Mouse (Mus musculus) limb, embryonic 11.5 days (tissue): Measurements from ENCODE around the gene Tmem135. TPM values are rescaled to one million over a fixed set of nuclear protein-coding genes. Genes with fewer than 3 reads are reported as not detected.

ENCODE experiments used
- ATAC-seq: fragments of 200-750 bp; cut with Nextera tagmentation; 2 replicates; pipeline ENCODE4 v1.8.0; 2017; ENCODE audit warnings: low read depth; ENCODE audit not compliant: insufficient number of reproducible peaks, low FRiP score, low TSS enrichment
- DNase-seq: peaks from one replicate; pipeline ENCODE4 v3.0.0-alpha.2; 2015; ENCODE audit warnings: low spot score
- H3K27ac ChIP-seq: fragments of 300-500 bp; sonication (generic); replicated peaks from 2 replicates; pipeline ENCODE4 v1.5.1; 2014; ENCODE audit warnings: low read depth, mild to moderate bottlenecking, low read length
- H3K27me3 ChIP-seq: fragments of 300-500 bp; sonication (generic); 2 replicates; pipeline ENCODE4 v1.6.1; 2014; ENCODE audit warnings: mild to moderate bottlenecking, low read length, mixed read lengths; ENCODE audit not compliant: control insufficient read depth, insufficient read depth
- H3K36me3 ChIP-seq: fragments of 300-500 bp; sonication (generic); 2 replicates; pipeline ENCODE4 v1.6.1; 2014; ENCODE audit warnings: mild to moderate bottlenecking, low read length, moderate library complexity, mixed read lengths; ENCODE audit not compliant: control insufficient read depth, insufficient read depth
- H3K4me1 ChIP-seq: fragments of 300-500 bp; sonication (generic); 2 replicates; pipeline ENCODE4 v1.6.1; 2014; ENCODE audit warnings: low read length, mixed read lengths; ENCODE audit not compliant: control insufficient read depth, insufficient read depth
- H3K4me2 ChIP-seq: fragments of 300-500 bp; sonication (generic); 2 replicates; pipeline ENCODE4 v1.6.1; 2014; ENCODE audit warnings: low read depth, mild to moderate bottlenecking, moderate library complexity; ENCODE audit not compliant: severe bottlenecking
- H3K4me3 ChIP-seq: fragments of 300-500 bp; sonication (generic); 2 replicates; pipeline ENCODE4 v1.5.1; 2014; ENCODE audit warnings: low read depth, low read length
- H3K9ac ChIP-seq: fragments of 300-500 bp; sonication (generic); 2 replicates; pipeline ENCODE4 v1.6.1; 2014; ENCODE audit warnings: mild to moderate bottlenecking, low read length
- H3K9me3 ChIP-seq: fragments of 300-500 bp; sonication (generic); 2 replicates; pipeline ENCODE4 v1.6.1; 2016; ENCODE audit warnings: low read length; ENCODE audit not compliant: control insufficient read depth
- WGBS: fragments of 180-500 bp; shearing (Covaris S2); extraction: QIAGEN DNeasy Blood & Tissue Kit; methylation state at CpG from one replicate; pipeline ENCODE4 v1.1.7; 2014; 5-methylcytosine and 5-hydroxymethylcytosine counted together
- polyA plus RNA-seq: library from polyadenylated mRNA; unstranded; fragments of >200 nt; fragmentation: Nextera tagmentation; extraction: Ambion mirVana; gene quantifications from 2 replicates; pipeline ENCODE4 v1.2.1, GENCODE M21; 2014

Tmem135 gene
- polyA plus RNA-seq, 1 experiment from 2014 or later: 18.3 TPM

DNA sequence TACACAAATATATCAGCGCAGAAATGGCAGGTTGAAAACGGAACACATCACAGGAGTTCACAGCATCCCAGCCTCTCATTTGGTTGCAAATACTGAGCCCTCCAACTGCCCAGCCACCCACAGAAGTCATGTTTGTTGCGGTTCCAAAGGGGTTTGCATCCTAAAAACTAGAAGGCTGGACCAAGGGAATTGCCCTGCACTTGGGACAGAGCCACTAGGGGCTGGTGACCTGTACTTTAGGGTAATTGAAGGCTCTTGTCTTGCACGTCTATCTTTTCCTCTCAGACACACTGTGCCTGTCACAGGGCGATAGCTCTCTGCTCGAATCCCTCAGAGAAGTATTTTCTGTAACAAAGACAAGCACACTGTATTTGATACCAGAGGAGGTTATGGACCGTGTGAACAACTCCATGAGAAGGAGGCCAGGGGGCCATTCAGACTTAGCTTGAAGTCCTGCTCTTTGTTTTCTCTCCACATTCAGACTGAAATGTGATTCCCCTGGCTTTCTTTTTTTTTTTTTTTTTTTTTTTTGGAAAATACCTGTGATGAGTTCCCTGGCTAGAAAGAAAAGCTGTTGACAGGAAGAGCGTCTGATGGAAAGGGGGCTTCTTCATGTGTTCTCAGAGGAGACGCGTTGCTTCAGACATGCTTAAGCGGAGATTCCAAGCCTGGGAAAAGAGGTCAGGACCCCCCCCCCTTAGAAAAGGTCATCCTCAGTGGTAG lies 2.7 kb downstream of the Tmem135 start:
- no peak overlapping the region for H3K4me2 ChIP-seq
- ATAC-seq (no peak), DNase-seq (no peak)
- WGBS: 65% methylated on average over 11 of the region's 11 CpGs
- H3K4me3 ChIP-seq: no peak overlapping the region
- H3K27ac ChIP-seq: no peak overlapping the region
- no peak overlapping the region for H3K9ac ChIP-seq
- H3K27me3 ChIP-seq: no peaks in the 10 kb centered on the region
- H3K4me1 ChIP-seq: 0 out of 2 replicates have a peak, but pooled peaks cover 3% of the 10 kb centered on the region
- H3K9me3 ChIP-seq: no peaks in the 10 kb centered on the region
- H3K36me3 ChIP-seq: no peaks in the 10 kb centered on the region

DNA sequence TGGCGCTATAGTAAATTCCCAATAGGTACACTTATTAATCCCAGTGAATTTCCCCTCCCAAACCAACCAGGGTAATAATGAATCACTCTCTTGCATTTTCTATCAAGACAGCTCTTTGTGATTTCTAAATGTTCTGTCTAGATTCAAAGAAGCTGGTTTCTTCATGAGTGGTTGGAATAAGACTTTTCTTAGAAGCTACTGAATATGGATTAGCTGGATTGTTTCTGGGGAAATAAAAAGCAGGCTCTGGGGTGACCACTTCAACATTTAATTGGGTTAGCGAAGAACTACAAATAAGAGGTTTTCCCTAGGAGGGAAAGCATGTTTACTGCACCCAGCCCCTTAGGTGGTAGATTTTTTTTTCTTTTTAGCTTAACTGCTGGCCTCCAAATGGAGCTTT lies 3.3 kb downstream of the Tmem135 start:
- no peak overlapping the region for H3K4me2 ChIP-seq

DNA sequence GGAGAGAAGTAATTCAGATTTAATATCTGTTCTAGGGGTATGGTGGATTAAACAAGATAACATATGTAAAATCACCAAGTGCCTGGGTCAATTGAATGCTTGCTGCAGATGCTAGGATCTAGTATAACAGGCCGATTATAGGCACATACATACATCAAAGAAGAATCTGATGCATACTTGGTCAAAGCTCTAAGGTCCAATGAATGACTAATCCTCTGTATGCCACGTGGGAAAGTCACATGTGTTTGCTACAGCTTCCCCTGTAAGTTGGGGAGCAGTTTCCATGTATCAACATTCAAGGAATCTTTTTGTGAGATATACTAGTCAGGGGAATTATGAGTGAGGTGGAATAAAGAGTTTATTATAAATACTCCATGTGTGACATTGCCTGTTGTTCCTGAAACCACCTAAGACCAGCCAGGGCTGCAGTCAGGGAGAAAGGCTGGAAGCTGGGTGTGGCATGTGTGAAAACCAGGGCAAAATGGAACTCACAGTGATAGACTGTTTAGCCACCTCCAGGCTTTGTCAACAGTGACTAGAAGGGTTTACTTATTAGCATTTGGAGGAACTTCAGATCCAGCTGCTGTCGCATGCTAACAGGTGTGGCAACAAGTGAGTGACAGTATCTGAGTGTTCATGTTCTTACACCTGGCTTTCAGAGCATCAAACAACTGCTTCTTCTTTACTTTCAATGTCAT lies 6.0 kb downstream of the Tmem135 start:
- WGBS: 76% methylated on average over 3 of the region's 3 CpGs
- no peak overlapping the region for H3K27ac ChIP-seq
- H3K9ac ChIP-seq: no peak overlapping the region
- no peaks in the 10 kb centered on the region for H3K36me3 ChIP-seq
- no peak overlapping the region for H3K4me3 ChIP-seq
- DNase-seq: no peak
- ATAC-seq: no peak
- no peak overlapping the region for H3K4me2 ChIP-seq
- no peaks in the 10 kb centered on the region for H3K27me3 ChIP-seq
- H3K9me3 ChIP-seq: no peaks in the 10 kb centered on the region
- H3K4me1 ChIP-seq: 0 out of 2 replicates have a peak, but pooled peaks cover 3% of the 10 kb centered on the region

More for the DNA sequence above, 3.3 kb downstream of the Tmem135 start:
- no peaks in the 10 kb centered on the region for H3K9me3 ChIP-seq
- H3K27ac ChIP-seq: no peak overlapping the region
- no peaks in the 10 kb centered on the region for H3K27me3 ChIP-seq
- 0 out of 2 replicates have a peak, but pooled peaks cover 3% of the 10 kb centered on the region for H3K4me1 ChIP-seq
- no peak overlapping the region for H3K4me3 ChIP-seq
- DNase-seq (no peak), ATAC-seq (no peak)
- H3K9ac ChIP-seq: no peak overlapping the region
- no peaks in the 10 kb centered on the region for H3K36me3 ChIP-seq
- WGBS: 64% methylated on average over 2 of the region's 2 CpGs

DNA sequence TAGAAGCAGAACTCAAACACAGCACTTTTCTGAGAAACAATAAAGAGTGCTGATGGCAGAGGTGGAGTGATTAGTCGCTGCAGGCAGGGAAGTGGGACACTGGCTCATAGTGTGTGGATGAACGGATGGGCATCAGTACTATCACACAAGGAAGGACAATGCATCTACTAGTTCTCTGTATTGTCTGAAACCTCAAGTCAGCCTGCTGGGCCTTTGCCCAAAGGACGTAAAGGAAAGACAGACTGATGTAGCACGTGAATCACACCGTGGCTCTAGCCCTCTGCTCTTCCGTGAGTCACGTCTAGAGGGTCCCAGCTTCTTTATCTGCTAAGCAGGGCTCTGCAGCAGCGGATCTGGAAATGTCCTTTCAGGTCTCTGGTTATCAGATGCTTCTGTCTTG lies 7.6 kb downstream of the Tmem135 start:
- Histone ChIP-seq H3K9me3 (no peaks in the 10 kb centered on the region), H3K9ac (no peak overlapping the region), H3K4me2 (no peak overlapping the region), H3K36me3 (no peaks in the 10 kb centered on the region), H3K27me3 (no peaks in the 10 kb centered on the region), H3K4me1 (0 out of 2 replicates have a peak, but pooled peaks cover 3% of the 10 kb centered on the region), H3K27ac (no peak overlapping the region), H3K4me3 (no peak overlapping the region)
- WGBS: 69% methylated on average over 8 of the region's 8 CpGs
- ATAC-seq: no peak
- no peak for DNase-seq

DNA sequence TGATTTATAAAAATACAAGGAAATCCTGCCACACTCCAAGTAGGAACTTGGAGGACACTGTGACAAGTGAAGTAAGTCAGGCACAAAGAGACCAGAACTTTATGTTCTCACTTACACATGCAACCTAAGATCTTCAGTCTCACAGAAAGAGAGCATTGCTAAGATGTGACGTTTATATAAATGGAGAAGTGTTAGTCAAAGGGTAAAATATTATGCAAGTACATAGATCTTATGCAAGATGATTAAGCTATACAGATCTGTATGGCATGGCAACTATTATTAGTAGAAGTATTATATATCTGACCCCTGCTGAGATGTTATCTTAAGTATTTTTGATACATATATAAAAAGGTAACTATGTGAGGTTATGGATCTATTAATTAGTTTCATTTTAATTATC lies 8.6 kb downstream of the Tmem135 start:
- Histone ChIP-seq H3K9ac (no peak overlapping the region), H3K4me1 (no peaks in the 10 kb centered on the region), H3K9me3 (no peaks in the 10 kb centered on the region), H3K4me2 (no peak overlapping the region), H3K27ac (no peak overlapping the region), H3K36me3 (no peaks in the 10 kb centered on the region), H3K27me3 (no peaks in the 10 kb centered on the region), H3K4me3 (no peak overlapping the region)
- 83% methylated on average over 1 of the region's 1 CpGs for WGBS
- DNase-seq (no peak), ATAC-seq (no peak)

DNA sequence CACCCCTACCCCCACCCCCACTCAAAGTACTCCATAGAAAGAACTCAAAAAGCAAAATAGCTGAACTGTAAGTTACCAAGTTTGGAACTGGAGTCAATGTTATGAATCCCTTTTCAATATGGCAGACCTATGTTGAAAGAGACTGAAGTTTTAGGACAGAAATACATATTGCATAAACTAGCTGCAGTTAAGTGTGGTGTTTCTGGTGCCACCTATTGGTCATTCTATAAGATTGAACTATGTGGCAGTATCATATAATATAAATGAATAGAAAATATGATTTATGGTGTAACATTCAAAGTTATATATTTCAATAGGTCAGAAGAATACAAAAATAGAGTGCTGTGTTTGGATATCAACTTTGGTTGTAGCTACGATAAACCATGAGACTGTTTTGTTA lies 11.2 kb downstream of the Tmem135 start:
- no peaks in the 10 kb centered on the region for H3K27me3 ChIP-seq
- ATAC-seq: no peak
- no peak overlapping the region for H3K4me3 ChIP-seq
- no peaks in the 10 kb centered on the region for H3K36me3 ChIP-seq
- WGBS: 96% methylated on average over 1 of the region's 1 CpGs
- H3K4me2 ChIP-seq: no peak overlapping the region
- H3K27ac ChIP-seq: no peak overlapping the region
- H3K9ac ChIP-seq: no peak overlapping the region
- no peaks in the 10 kb centered on the region for H3K9me3 ChIP-seq
- no peaks in the 10 kb centered on the region for H3K4me1 ChIP-seq
- no peak for DNase-seq

DNA sequence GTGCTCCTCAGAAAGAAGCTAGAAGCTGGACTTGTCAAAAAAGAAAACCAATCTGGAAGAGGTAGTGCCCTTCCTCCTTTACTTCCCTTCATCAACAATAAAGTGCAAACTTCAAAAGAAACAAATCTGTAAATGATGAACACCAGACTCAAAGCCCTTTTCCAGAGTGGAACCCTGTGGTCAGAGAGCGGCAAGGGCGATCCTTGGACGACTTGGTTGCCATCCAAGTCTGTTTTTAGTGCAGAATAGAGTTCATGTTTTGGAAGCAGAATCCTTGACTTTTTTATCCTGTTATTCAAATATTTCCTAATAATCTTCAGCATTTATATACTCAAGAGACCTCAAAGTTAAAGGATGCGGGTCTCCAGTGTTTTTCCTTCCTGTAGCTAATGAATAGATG lies 11.6 kb downstream of the Tmem135 start:
- DNase-seq (no peak), ATAC-seq (no peak)
- no peak overlapping the region for H3K9ac ChIP-seq
- no peaks in the 10 kb centered on the region for H3K36me3 ChIP-seq
- H3K4me2 ChIP-seq: no peak overlapping the region
- no peak overlapping the region for H3K4me3 ChIP-seq
- WGBS: 58% methylated on average over 4 of the region's 4 CpGs
- H3K27me3 ChIP-seq: no peaks in the 10 kb centered on the region
- no peaks in the 10 kb centered on the region for H3K9me3 ChIP-seq
- H3K4me1 ChIP-seq: no peaks in the 10 kb centered on the region
- no peak overlapping the region for H3K27ac ChIP-seq

DNA sequence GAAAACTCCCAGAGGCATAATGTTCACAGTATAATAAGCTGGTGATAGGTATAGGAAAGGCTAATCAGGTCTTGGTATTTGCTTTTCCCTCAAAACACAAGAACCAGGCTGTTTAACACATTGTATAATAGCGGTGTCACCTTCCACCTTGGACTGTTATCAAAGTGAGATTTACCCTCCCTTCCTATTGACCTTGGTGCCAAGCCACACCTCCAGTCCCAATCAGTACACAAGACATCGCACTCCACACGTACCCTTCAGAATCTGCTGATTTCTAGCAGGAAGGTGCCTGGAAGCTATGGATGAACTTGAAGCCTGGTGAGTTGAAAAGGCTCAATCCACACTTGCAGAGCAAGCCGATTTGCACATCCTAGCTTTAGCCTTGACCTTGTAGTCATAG lies 12.2 kb downstream of the Tmem135 start:
- no peak overlapping the region for H3K9ac ChIP-seq
- H3K36me3 ChIP-seq: no peaks in the 10 kb centered on the region
- no peak for DNase-seq

More for the DNA sequence above, 12.2 kb downstream of the Tmem135 start:
- Histone ChIP-seq H3K27ac (no peak overlapping the region), H3K4me2 (no peak overlapping the region), H3K4me1 (no peaks in the 10 kb centered on the region), H3K27me3 (no peaks in the 10 kb centered on the region), H3K9me3 (no peaks in the 10 kb centered on the region), H3K4me3 (no peak overlapping the region)
- ATAC-seq: no peak
- 84% methylated on average over 4 of the region's 4 CpGs for WGBS
